Mouse (Mus musculus) midbrain, embryonic 16.5 days (tissue): ENCODE measurements at regions not wholly inside any gene's neighbourhood (a gene's known extent, or its start where the extent isn't known, plus 50 kb on each side); places are given as distances from the start of the nearest gene placed in this dataset.

Experiments
- ATAC-seq: fragments of 200-750 bp; cut with Nextera tagmentation; 2 replicates; pipeline ENCODE4 v1.8.0; 2017; ENCODE audit warnings: moderate TSS enrichment
- H3K27ac ChIP-seq: fragments of 300-500 bp; sonication (generic); 2 replicates; pipeline ENCODE4 v1.5.1; 2014; ENCODE audit warnings: mild to moderate bottlenecking, low read length, mixed read lengths
- H3K27me3 ChIP-seq: fragments of 300-500 bp; sonication (generic); 2 replicates; pipeline ENCODE4 v1.6.1; 2014; ENCODE audit warnings: low read depth, low read length, mixed read lengths; ENCODE audit not compliant: control insufficient read depth, insufficient read depth
- H3K36me3 ChIP-seq: fragments of 300-500 bp; sonication (generic); 2 replicates; pipeline ENCODE4 v1.6.1; 2014; ENCODE audit warnings: mild to moderate bottlenecking, low read length, moderate library complexity, mixed read lengths; ENCODE audit not compliant: control insufficient read depth, insufficient read depth
- H3K4me1 ChIP-seq: fragments of 300-500 bp; sonication (generic); 2 replicates; pipeline ENCODE4 v1.6.1; 2014; ENCODE audit warnings: mild to moderate bottlenecking, low read length, mixed read lengths; ENCODE audit not compliant: control insufficient read depth, insufficient read depth
- H3K4me2 ChIP-seq: fragments of 300-500 bp; sonication (generic); 2 replicates; pipeline ENCODE4 v1.6.1; 2014; ENCODE audit warnings: mild to moderate bottlenecking, low read length, mixed read lengths
- H3K4me3 ChIP-seq: fragments of 300-500 bp; sonication (generic); 2 replicates; pipeline ENCODE4 v1.5.1; 2014; ENCODE audit warnings: low read depth, mild to moderate bottlenecking, low read length, moderate library complexity, mixed read lengths
- H3K9ac ChIP-seq: fragments of 300-500 bp; sonication (generic); 2 replicates; pipeline ENCODE4 v1.6.1; 2014; ENCODE audit warnings: low read depth, low read length, mixed read lengths
- H3K9me3 ChIP-seq: fragments of 300-500 bp; sonication (generic); replicated peaks from 2 replicates; pipeline ENCODE4 v1.6.1; 2014; ENCODE audit warnings: mild to moderate bottlenecking, low read length, mixed read lengths; ENCODE audit not compliant: control insufficient read depth, poor library complexity, severe bottlenecking
- WGBS: fragments of 180-500 bp; shearing (Covaris S2); extraction: QIAGEN DNeasy Blood & Tissue Kit; methylation state at CpG from one replicate; pipeline ENCODE4 v1.1.7; 2014; 5-methylcytosine and 5-hydroxymethylcytosine counted together

DNA sequence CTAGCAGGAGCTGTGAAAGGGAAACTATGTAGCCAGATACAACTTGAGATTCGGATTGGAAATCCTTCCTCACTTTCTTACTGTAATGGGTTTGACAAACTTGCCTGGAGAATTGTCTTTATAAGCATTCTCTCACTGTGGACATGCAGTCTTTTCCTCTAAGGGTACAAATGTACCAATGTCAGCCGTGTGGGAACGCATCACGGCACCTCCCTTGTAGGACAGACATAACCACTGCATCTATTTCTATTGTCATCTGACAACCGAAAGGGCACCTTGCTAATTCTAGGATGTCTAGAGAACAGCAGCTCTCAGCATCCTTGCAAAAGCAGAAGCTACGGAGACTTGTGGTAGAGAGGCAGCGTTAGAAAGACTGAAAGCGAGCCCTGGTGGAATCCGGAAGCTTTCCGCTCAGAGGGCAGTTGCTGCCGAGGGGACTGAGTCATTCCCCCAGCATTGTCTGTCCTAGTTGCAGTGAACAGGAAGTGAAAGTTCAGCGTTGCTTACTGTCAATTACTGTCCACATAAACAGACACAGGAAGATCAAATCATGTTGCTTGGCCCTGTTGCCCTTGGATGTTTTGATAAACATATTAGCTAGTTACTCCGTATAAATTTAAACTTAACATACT is 83.5 kb upstream of the Hgf start:
- ATAC-seq = no peak
- H3K4me2 ChIP-seq = no peak overlapping the region
- no peaks in the 10 kb centered on the region for H3K27me3 ChIP-seq
- 75% methylated on average over 13 of the region's 13 CpGs for WGBS
- no peak overlapping the region for H3K4me3 ChIP-seq
- no peak overlapping the region for H3K27ac ChIP-seq
- no peaks in the 10 kb centered on the region for H3K9me3 ChIP-seq
- no peaks in the 10 kb centered on the region for H3K36me3 ChIP-seq
- H3K9ac ChIP-seq = no peak overlapping the region
- no peaks in the 10 kb centered on the region for H3K4me1 ChIP-seq

DNA sequence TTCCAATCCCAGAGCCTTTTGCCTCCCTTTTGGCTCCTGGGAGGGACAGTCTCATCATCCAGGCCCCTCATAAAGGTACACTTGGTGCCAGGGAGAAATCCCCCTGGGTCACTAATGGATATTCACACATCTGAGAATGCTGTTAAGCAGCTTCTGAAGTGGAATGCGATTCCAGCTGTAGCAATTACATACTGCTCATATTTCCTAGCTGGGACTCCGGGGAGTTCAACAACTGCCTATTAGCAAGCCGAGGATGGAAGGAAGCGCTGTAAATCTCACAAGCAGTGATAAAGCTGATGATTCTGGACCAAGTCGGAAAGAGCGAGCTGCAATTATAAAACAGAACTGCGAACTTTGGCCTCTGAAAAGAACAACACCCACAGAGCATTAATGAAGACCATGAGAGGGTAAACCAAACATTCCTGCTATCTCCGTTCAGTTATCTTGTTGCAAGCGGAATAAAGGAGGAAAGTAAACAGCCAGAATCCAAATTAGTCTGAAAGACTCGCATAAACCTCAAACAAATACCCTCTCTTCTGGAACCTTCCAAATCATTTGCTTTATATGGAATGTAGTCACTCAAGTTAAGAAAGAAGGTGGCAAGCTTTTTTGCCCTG is 82.8 kb upstream of the Hgf start:
- 54% methylated on average over 10 of the region's 10 CpGs for WGBS
- H3K27me3 ChIP-seq = no peaks in the 10 kb centered on the region
- ATAC-seq = 0 out of 2 replicates have a peak, but pooled peaks have one; percentile 68
- no peak overlapping the region for H3K9ac ChIP-seq
- no peak overlapping the region for H3K4me2 ChIP-seq
- no peaks in the 10 kb centered on the region for H3K36me3 ChIP-seq
- H3K27ac ChIP-seq = no peak overlapping the region
- H3K9me3 ChIP-seq = no peaks in the 10 kb centered on the region
- no peaks in the 10 kb centered on the region for H3K4me1 ChIP-seq
- no peak overlapping the region for H3K4me3 ChIP-seq

DNA sequence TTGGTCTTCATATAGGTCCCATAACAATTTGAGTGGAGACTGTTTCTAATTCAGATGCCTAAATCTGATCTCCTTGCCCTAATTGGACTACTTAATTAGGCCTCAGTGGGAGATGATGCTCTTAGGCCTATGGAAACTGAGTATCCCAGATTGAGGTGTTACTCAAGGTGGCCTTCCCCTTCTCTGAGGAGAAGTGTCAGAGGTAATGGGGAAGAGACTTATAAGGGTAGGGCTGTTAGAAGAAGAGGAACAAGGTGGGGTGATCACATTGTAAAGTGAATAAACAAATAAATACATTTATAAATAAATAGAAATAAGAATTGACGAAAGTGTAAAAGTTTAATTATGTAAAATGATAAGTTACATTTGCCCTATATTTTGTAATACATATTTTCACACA is 65.3 kb upstream of the Hgf start:
- no peak overlapping the region for H3K4me3 ChIP-seq
- no peaks in the 10 kb centered on the region for H3K27me3 ChIP-seq
- H3K4me1 ChIP-seq = no peaks in the 10 kb centered on the region
- no peak overlapping the region for H3K27ac ChIP-seq
- H3K9ac ChIP-seq = no peak overlapping the region
- ATAC-seq = no peak
- no peaks in the 10 kb centered on the region for H3K36me3 ChIP-seq
- no peaks in the 10 kb centered on the region; the same call in 1 of the 2 replicates for H3K9me3 ChIP-seq
- no peak overlapping the region for H3K4me2 ChIP-seq
- 92% methylated on average over 1 of the region's 1 CpGs for WGBS

DNA sequence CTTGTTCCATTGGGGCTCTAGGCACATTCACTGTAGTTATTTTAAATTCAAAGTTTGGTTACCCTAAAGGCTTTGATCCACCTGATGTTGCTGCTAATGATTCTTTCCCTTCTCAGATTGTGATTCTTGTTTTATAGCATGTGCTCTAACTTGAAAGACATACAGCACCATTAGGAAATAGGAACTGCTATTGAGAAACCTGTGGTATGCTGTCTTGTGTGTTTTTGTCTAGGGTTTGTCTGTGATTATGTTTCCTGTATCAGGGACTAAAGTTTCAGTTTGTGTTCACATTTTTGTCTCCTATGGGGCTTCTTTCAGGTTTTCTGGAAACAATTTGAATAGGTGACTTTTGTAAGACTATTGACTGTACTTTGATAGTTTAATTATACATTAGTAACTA is 63.5 kb upstream of the Hgf start:
- no peak overlapping the region for H3K27ac ChIP-seq
- H3K4me2 ChIP-seq = no peak overlapping the region
- H3K9me3 ChIP-seq = no peaks in the 10 kb centered on the region; the same call in 1 of the 2 replicates
- no peak for ATAC-seq
- no peak overlapping the region for H3K9ac ChIP-seq
- H3K36me3 ChIP-seq = no peaks in the 10 kb centered on the region
- no peaks in the 10 kb centered on the region for H3K27me3 ChIP-seq
- no peak overlapping the region for H3K4me3 ChIP-seq
- no peaks in the 10 kb centered on the region for H3K4me1 ChIP-seq

DNA sequence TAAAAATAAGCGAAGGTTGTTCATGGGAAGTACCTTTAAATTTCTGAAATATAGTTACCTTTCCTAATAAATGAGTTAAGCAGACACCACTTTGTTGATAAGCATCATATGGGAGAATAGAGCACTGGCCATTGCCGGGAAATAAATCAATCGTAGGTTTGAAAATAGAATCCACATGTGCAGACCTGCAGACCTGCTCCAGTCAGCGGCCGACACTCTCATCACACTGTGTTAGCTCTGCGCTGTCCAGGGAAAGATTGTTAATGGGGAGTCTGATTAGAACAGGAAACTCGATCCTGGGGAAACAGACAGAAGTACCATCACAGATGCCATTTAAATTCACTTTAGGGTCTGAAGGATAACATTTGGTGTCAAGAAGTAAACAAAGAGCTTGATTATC is 53.4 kb upstream of the Hgf start:
- H3K9ac ChIP-seq = no peak overlapping the region
- no peaks in the 10 kb centered on the region for H3K9me3 ChIP-seq
- WGBS = 81% methylated on average over 7 of the region's 7 CpGs
- no peak overlapping the region for H3K27ac ChIP-seq
- H3K4me1 ChIP-seq = no peaks in the 10 kb centered on the region
- H3K4me2 ChIP-seq = no peak overlapping the region
- no peak for ATAC-seq
- H3K4me3 ChIP-seq = no peak overlapping the region
- no peaks in the 10 kb centered on the region for H3K36me3 ChIP-seq
- H3K27me3 ChIP-seq = no peaks in the 10 kb centered on the region
